Mouse (Mus musculus): ENCODE measurements around the gene Rtcb. TPM values are rescaled to one million over a fixed set of nuclear protein-coding genes. Genes with fewer than 3 reads are reported as not detected.

Rtcb gene
- polyA plus RNA-seq (2012; rRNA removed): 163 and 164 TPM in 2 replicates

DNA sequence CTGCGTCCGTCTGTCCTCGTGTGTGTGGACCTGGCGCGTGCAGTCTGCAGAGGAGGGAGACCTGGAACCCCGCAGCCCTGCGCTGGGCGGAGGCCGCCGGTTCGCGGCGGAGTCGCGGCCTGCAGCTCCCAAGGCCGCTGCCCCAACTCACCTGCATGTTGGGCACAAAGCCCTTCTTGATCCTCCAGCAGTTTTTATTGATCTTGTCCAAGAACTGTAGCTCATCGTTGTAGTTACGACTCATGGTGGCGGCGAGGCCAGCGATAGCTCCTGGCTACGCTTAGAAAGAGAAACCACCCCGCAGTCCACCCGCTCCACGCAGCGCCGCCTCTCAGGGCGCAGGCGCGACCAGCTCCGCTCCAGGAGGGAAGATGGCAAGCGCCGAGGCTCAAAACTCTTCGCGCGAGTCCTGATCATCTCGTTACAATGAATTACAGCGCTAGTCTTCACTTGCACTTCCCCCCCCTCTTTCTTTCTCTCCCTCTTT is at the start of gene Rtcb:
Rtcb (minus strand) TSS at position 360 of the 487 bp plus-strand sequence.

DNA sequence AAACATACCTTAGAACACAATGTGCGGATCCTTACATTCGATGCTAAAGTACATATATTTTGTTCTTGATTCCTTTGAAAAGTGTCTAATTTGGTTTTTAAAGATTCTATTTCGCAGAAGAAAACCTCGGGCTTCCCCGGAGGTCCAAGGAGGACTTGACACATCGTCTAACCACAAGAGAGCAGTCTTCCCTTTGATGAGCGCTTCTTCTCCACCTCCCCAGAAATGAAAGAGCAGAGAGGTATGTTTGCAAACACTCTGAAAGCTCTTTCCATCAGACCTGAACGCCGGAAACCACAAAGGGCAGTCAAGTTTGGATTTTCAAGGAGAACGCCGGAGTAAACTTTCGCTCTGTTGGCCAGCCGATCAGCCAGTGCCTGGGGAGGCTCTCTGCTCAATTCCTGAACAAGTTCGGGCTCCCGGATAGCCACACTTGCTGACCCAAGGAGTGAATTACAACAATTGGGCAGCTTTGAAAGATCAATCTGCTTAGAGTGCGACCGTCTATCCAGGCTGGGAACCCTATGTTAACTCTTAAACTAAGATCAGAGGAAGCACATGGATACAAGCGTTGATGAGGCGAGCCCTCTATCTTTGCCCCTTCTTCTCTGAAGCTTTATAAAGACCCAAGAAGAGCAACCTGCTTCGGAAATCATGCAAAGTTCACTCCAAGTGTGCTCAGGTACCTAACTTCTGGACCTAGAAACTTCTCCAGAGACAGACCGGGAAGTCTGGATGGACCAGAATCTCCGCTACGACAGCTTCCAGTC is 29.8 kb downstream of the Rtcb start, which contains the start of gene Ascl4:
Ascl4 (plus strand) TSS at position 6 of the 770 bp plus-strand sequence.

DNA sequence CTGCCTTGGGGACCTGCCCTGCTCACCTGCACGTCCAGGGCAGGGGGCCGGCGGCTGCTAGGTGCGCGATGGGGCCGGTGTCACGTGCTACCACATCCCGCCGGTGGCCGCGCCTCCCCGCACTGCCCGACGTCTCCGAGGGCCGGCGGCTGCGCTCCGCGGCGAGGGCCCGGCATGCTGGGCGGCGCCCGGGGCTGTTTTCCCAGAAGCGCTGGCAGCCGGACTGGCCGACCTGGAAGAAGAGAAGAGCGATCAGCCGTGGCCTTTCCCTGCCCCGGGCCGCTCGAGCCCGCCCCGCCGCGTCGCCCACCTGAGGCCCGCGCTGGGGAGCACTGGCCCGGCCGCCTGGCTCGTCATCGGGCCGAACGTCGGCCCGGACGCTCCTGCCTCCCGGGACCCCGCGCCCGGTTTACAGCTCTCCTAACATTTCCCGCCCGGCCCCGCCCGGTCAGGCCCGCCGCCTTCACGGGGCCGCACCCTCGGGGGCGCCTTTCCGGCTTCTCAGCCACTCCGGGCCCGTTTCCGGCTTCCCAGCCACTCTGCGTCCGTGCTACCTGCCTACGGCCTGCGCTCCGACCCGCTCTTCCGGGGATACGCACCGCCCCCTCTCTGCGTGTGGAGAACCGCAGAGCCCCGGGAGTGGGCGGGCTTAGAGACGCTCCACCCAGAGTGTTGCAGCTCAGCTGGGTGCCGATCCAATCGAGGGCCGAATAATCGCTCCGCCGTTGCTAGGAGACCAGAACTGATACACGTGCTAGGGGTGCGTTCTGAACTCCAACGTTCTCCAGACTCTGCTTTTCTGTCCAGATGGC is 40.9 kb downstream of the Rtcb start, which contains the start of gene Prdm4:
Prdm4 (minus strand) TSS at position 645 of the 812 bp plus-strand sequence.

Other genes with a start within 250 kb of the Rtcb start
- 44.8 and 45.4 TPM in 2 replicates for gene Pwp1, start 128.3 kb downstream of the Rtcb start, polyA plus RNA-seq (2012; rRNA removed)
- gene Prdm4, start 40.7 kb downstream of the Rtcb start, polyA plus RNA-seq (2012; rRNA removed): 49.0 and 49.3 TPM in 2 replicates
- gene Ascl4, start 30.1 kb downstream of the Rtcb start, polyA plus RNA-seq (2012; rRNA removed): 0.25 and 0.27 TPM in 2 replicates
- gene Bpifc, start 54.1 kb upstream of the Rtcb start, polyA plus RNA-seq (2012; rRNA removed): 0.03 TPM in 1 of 2 replicates, not detected in the other
- gene Fbxo7, start 64.1 kb upstream of the Rtcb start, polyA plus RNA-seq (2012; rRNA removed): 18.7 and 20.6 TPM in 2 replicates